Mouse (Mus musculus) activated CD4-positive, CD25-positive, alpha-beta regulatory T cell (primary cell): ENCODE measurements around the gene Tm9sf3. TPM values are rescaled to one million over a fixed set of nuclear protein-coding genes. Genes with fewer than 3 reads are reported as not detected.

Source experiments
- polyA plus RNA-seq, 2 experiments: library from polyadenylated mRNA; unstranded; fragments of 100-300 nt; shearing (Covaris generic); gene quantifications; one replicate each; pipeline ENCODE4 v1.2.1; 2017

The Tm9sf3 gene
- polyA plus RNA-seq, result 100 to 1,000 TPM; 275 to 287 TPM

GRCm38 (mm10) chr19:41263630-41264295 lies at the start of gene Tm9sf3:
Tm9sf3 (minus strand) TSS chr19:41263997.

GRCm38 (mm10) chr19:41206811-41207344 lies 56.9 kb downstream of the Tm9sf3 start, which contains the start of gene Tll2:
Tll2 (minus strand) TSS chr19:41206835.

Other genes with a start within 250 kb of the Tm9sf3 start
- gene Dntt, start 234.7 kb downstream of the Tm9sf3 start, polyA plus RNA-seq, result under 1 TPM; 0.63 to 0.87 TPM
- gene Opalin, start 186.9 kb downstream of the Tm9sf3 start, polyA plus RNA-seq, result not detected
- gene Tll2, start 57.2 kb downstream of the Tm9sf3 start, polyA plus RNA-seq, result under 1 TPM in 1 of 2 experiments, not detected in 1; 0.07 TPM
- gene Pik3ap1, start 121.1 kb upstream of the Tm9sf3 start, polyA plus RNA-seq, result 10 to 100 TPM in 1 of 2 experiments, 1 to 10 TPM in 1; 4.4 to 14.5 TPM
- 10 to 100 TPM in 1 of 2 experiments, 1 to 10 TPM in 1; 8.3 to 10.2 TPM for gene Lcor, start 218.6 kb upstream of the Tm9sf3 start, polyA plus RNA-seq